Mouse (Mus musculus) urinary bladder, postnatal 0 days (tissue): ENCODE measurements around the gene Gpr6. TPM values are rescaled to one million over a fixed set of nuclear protein-coding genes. Genes with fewer than 3 reads are reported as not detected.

ENCODE experiments used
- polyA plus RNA-seq: library from polyadenylated mRNA; unstranded; fragments of >200 nt; fragmentation: Nextera tagmentation; extraction: Ambion mirVana; gene quantifications from 2 replicates; pipeline ENCODE4 v1.2.1, GENCODE M21; 2015

Gpr6 gene
- not detected in 2 replicates for polyA plus RNA-seq

DNA sequence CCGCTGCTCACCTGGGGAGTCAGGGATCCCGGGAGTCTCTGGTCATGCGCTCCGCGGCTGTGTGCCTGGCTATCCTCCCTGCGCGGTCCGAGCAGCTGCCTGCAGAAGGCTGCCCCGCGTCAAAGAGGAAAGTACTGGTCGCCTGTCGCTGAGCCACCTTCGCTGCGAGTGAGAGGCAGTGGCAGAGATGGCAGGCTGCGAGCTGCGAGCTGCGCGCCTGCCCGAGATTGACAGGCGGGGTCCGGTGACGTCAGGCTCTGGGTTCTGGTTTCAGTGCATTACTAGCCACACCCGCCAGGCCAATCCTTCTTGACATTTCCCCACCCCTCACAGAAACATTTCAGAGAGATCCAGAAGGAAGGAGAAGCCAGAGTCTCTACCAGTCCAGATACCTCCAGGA is at the start of gene Gpr6:
Gene Gpr6 (minus strand): TSS at position 170 of the 400 bp plus-strand sequence.

Other genes starting within 250 kb of the Gpr6 start
- 10.9 and 11.1 TPM in 2 replicates for gene Cdc40, start 189.0 kb downstream of the Gpr6 start, polyA plus RNA-seq
- gene Wasf1, start 188.8 kb downstream of the Gpr6 start, polyA plus RNA-seq = 2.8 and 2.9 TPM in 2 replicates
- gene Fig4, start 231.0 kb upstream of the Gpr6 start, polyA plus RNA-seq = 10.3 and 11.8 TPM in 2 replicates
- not detected in 2 replicates for gene Ak9, start 231.7 kb upstream of the Gpr6 start, polyA plus RNA-seq